Mouse (Mus musculus) induced T-regulatory cell, adult 2 months (primary cell): ENCODE results near the gene Notch1.

ENCODE experiments used
- DNase-seq: peaks from one replicate; pipeline ENCODE4 v3.0.0-alpha.2; 2012; ENCODE audit warnings: low read depth

The Notch1 gene

DNA sequence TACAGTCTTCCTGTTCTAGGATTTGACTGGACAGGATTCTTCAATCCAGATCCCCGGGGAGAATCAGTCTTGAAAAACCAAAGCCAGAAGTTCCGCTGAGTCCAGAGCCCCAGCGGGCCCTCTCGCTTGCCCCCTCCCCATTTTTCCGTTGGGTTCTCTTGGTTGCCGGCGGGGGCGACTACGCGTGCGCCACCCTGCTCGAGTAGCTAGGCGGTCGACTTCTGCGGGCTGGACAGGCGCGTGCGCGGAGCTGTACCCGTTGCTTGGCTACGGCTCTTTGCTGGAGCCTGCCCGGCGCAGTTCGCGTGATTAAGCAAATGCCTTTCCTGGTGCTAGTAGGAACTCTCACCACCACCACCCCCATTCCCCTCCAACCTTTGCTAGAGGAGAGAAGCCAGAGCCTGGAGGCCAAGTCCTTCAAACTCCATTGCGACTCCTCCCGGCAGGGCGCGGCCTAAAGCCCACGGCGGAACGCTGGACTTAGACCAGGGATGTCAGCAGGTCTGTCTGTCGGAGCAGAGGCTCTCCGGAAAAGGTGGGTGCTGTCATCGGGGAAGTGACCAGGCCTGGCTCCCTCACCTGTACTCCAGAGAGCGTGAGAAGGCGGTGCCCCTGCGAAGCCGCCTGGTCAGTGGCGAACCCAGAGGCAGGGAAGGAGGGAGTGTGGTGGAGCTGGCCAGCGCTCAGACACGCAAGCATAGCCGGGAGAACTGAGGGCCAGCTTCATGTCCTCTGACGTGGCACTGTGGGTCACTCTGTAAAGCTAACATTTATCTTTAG, 70.6 kb downstream of the Notch1 start:
- DNase-seq = no peak

DNA sequence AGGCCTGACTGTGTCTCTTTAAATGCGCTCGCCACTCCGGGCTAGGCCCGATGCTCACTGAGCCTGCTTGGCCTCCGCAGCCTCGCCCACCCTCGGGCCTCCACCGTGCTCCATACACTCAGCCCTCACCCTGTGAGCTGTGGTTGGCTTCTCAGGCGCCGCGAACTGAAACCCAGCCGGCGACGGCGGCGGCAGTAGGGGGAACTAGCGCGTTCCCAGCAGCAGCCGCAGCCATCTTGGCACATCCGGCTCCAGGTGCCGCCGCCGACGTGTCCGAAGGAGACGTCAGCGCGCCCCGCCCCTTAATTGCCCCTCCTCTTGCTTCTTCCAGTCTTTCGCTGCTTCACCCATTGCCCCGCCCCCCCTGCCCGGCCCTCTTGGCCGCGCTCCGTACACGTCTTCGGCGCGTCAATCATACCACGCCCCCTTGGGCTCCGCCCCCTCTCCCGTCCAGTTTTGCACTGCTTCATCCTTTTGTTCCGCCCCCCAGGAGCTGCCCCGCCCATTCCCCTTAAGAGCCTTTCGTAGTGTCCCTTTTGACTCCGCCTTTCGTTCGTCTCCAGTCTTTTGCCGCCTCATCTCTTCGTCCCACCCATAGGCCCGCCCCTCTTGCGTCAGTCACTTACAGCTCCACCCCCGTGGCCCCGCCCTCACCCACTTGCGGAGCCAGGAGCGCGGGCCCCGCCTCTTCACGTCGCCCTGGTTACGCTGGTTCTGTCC, 71.4 kb downstream of the Notch1 start, which contains the start of gene Sec16a:
Gene Sec16a (minus strand): TSS at position 271 of the 720 bp plus-strand sequence.
- DNase-seq = peak; percentile 100

DNA sequence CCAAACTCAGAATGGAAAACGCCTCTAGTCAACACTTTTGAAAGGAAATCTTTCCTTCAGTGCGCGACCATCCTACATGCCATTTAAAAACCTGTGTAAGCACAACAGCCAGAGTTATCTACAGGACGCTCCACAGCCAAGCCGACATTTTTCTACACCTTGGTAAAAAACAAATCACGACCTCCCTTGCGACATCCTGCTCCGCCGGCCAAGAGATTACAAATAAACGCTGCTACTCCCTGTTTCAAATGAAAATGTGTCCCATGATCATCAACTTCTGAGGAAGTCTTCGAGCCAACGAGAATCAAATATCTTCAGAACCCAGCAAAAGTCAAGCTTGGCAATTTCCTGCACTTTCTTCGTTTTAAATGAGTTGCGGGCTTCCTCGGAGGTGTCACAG, 72.1 kb downstream of the Notch1 start:
- no peak for DNase-seq

DNA sequence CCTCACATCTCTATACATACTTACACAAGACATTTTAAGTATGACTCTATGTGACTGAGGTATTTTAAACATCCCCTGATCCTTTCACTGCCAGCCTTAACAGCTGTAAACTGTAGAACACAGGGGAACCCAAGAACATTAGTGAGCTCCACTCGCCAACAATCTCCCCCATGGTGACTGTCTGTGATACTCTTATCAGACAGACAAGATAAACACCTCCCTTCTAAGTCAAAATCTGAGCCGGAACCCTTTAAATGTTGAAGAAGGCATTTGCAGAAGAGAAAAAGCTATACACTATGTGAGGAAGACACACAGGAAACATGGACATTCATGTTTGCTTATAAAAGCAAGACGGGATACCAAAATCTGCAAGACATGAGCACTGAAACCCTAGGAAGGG, 72.6 kb downstream of the Notch1 start:
- no peak for DNase-seq

DNA sequence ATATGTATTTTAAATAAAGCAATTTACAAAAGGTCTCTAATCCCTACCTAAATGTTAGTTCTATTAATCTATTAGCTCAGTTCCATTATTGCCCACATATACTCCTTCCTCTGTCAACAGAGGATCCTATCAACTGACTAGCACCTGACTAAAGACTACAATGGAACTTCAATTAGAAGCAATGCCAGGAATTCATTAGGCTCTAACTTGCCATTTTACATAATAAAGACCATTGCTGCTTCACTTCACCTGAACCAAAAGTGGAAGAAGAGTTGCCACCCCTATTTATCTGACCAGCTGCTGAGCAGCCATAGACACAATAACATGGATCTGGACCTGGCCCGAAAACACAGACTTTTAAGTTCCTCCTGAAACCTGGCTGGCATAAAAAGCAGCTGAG, 73.6 kb downstream of the Notch1 start:
- no peak for DNase-seq

DNA sequence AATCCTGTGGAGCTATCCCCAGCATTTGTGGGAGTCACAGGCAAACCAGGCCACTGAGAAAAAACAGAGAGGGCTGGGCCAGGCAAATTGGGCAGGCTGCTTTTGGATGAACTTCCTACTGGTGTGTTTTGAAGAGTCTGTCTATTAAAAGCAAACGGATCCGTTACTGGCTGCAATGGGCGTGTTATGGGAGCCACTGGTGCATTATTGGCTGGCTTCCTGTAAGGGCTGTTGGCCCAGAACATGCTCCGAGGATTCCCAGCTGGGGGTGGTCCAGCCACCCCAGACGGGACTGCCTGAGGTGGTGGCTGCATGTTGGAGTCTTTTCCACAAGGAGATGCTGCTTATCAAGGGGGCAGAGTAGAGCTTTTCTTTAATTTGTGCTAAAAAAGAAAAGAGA, 74.8 kb downstream of the Notch1 start:
- no peak for DNase-seq

DNA sequence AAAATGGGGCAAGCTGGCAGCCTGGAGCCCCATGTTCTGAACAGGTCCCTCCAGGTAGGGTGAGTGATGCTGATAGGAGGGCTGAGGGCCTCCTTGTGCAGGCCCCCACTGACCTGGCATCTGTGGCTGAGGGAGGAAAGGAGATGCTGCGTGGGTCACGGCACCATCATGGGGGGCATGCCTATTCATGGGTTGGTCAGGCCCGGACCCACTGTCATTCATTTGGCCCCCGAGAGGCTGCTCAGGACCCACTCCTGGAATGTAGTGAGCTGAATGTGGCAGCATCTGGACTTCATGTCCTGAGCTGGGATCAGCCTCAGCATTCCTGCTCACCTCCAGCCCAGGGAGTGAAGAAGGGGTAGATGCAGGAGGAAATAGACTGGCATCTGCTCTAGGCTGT, 75.2 kb downstream of the Notch1 start:
- DNase-seq = no peak

DNA sequence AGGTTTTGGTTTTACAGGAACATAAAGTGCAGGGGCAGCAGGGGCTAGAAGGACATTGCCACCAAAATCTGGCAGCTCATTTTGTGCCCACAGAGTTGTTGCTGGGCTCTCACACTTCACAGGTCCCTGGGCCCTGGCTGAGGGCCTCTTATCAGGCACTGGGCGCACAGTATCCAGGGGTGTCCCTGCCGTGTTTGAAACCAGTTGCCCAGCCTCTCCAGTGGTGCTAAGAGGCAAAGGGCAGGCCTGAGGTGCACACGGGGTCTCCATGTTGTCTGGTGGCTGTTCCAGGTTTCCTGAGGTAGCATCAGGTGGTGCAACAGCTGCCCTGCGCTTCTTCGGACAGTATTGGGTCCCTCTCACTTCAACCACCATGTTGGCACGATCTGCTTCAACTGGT, 76.8 kb downstream of the Notch1 start:
- DNase-seq = no peak

DNA sequence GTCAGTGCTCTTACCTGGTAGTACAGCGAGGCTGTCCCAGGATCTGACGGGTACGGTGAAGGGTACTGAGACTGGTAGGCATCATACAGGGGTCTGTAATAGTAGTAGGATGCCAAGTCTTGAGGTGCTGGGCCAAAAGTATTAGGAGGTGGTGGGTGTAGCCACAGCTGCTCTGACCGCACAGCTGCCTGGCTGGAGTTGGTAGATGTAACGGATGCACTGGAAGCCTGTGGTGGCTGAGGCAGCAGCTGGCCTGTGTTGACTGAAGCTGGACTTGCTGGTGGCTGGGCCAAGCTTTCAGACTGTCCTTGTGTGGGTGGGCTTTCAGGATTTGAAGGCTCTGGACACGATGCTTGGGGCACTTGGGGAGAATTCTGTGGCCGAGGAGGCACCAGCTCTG, 78.1 kb downstream of the Notch1 start:
- no peak for DNase-seq

DNA sequence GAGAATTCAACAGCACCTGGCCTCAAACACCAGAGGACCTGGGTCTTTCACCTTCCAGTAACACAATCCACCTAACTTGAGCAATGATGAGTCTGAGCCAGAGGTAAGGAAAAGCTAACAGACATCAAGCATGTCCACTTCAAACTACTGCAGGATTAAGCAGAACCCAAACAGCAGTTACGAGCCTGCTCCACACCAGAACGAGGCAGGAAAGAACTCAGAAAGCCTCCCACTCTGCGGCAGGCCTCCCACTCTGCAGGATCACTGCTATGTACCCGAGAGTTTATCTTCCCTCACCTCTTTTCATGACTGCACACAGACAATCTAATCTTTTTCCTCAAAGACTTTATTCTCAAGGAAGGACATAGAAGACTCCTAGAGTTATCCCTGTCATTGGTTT, 79.2 kb downstream of the Notch1 start:
- no peak for DNase-seq

DNA sequence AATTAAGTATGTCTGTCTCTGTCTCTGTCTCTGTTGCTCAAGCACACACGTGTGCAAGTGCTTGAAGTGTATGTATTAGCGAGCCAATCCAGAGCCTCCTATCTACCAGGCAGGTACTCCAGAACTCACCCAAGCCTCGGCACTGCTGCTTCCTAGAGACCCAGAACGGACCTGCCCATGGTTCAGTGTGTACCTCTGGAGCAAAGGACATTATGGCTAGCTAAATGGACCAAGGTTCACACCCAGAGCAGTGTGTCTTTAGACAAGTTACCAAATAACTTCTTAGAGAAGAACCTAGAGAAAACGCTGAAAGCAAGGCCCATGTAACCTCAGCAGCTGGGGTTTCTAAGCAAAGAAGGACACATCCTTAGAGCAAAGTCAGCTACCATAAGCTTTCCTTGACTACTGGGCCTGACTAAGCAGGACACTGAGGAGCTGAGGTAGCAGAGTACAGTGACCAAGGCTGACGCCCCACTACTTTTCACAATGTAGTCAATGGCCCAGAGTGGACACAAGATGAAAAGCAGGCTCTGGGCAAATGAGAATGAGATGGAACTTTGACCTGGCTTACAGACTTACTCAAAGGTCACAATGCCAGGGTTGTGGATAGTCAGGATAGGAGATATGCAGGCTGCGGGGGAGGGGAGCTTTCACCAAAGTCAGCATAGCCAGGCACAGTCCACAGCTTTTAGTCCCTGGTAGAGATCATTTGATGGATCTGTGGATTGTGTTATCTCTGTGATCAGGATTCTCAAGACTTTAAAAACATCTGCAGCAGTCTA, 81.5 kb downstream of the Notch1 start:
- DNase-seq = no peak

DNA sequence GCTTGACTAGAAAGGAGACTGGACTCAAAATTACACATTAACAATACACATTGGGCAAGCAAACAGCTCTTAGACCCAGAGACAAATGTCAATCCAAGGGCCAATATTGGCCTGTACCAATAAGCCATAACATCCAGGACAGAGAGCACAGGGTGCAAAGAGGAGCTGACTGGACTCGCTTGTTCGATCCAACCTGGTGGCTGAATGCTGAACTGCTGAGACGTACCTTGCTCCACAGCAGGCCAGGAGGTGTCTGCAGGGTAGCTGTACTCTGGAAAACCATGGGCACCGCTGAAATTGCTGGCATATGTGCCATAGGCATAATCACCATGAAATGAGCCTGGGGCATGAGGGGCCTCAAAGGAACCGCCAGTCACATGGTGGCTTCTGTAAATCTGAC, 86.6 kb downstream of the Notch1 start:
- DNase-seq = no peak

DNA sequence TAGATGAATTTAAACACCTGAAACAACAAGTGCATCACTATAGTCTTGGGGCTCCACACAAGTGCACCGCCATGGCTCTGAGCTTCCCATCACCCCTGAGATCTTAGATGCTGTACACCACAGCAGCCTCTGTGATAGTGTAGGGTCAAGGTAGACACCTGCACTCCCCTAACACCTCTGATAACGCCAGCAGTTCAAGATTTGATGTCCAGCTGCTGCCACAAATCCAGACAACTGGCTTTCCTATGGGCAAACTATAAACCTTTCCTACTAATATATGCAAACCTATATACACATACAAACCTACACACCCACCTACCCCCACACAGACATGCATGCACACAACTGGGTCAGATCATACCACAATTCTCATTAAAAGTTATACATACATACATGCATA, 91.9 kb downstream of the Notch1 start:
- DNase-seq = no peak

DNA sequence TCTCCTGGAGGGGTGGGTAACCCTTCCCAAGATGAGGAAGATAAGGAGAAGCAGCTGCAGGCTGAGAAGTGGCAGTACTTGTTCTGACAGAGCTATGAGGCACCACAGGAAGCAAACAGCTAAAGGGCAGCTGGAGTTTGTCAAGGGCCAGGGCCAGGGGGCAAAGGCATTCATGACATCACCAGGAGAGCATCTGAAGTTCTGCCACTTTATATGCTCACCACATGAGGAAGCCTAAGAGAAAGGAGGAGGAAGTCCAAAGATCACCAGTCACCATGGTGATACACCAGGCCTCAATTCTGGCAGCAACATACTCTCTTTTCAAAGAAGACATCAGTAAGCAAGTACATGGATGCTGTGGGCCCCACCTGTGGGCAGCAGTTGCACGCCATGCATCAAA, 93.4 kb downstream of the Notch1 start:
- DNase-seq = no peak

DNA sequence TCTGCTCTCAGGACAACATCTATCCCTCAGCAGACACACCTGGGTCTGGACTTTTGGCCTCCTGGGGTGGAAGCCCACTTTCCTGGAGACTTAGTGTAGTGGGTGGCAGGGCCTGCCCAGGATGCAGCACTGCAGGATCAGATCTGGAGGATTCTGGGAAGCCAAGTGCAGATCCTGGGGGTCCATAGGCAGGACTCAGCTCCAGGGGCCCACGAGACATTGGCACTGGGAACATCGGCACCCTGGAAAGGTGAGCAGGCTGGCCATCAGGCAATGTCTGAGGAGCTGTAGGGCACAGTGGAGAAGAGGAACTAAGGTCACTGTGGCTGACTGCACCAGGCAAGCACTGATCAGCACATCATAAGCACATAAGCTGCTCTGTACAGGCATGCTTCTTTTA, 94.5 kb downstream of the Notch1 start:
- DNase-seq = no peak

DNA sequence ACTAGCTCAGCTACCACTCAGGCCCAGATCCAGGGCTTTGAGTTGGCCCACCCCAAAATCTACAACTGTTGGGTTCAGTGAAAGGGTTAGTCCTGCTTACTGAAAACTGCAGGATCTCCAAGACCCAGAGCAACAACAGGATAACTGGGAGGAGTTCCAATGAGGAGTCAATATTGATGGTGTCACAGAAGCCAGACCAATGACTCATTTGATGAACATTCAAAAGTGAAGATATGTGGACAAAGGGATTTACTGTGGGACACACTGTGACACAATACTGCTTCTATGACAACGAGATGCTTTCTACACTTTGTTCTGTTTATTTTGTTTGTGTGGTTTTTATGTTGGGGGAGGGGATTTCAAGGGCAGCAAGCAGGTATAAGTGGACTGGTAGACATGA, 98.3 kb downstream of the Notch1 start:
- DNase-seq = no peak

DNA sequence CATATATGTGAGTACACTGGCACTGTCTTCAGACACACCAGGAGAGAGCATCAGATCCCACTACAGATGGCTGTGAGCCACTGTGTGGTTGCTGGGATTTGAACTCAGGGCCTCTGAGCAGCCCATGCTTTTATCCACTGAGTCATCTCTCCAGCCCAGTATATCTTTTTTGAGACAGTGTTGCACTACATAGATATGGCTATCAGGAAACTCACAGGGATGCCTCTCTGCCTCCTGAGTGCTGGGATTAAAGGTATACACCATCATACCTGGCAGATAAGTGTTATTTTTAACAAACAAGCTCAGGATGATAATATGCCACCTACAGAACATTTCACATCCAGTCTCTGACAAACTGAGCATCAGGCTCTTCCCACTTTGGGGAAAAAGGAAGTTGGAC, 99.4 kb downstream of the Notch1 start:
- no peak for DNase-seq

DNA sequence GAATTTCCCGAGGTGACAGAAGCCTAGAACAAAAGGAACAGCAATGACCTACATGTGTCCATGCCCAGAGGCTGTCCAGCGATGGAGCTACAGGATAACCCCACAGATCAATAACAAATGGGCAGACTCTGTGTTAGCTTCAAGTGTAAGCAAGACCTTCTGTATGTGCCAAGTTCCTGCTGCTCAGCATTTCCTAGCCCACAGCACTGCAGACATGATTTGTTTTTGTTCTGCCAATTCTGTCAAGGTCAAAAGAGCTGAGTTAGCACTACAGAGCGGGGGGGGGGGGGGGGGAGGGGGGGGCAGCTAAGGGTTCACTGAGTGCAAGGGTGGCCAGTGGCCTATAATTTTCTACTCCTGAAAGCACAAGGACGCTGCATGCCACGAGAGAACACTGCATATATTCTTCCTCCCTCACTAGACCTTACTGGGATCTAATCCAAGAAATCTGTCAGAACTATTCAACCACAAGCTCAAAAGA, 105.5 kb downstream of the Notch1 start:
- no peak for DNase-seq

DNA sequence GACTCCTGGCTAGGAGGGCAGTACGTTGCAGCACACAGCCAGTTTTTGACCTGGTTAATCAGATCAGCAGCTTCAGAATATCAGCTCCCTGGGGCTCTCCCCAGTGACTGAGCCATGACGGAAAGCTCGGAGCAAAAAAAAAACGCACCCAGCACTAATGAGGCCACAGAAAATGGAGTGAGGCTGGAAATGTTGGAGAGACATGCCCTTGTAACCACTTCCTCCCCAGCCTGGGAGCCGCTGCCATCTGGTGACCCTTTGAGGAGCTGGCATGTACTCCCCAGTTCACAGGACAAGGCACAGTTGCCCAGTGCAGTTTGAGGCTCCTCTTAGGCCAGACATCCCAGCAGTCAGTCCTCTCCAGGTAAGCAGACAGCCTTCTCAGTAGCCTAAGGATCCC, 106.4 kb downstream of the Notch1 start:
- DNase-seq = no peak

DNA sequence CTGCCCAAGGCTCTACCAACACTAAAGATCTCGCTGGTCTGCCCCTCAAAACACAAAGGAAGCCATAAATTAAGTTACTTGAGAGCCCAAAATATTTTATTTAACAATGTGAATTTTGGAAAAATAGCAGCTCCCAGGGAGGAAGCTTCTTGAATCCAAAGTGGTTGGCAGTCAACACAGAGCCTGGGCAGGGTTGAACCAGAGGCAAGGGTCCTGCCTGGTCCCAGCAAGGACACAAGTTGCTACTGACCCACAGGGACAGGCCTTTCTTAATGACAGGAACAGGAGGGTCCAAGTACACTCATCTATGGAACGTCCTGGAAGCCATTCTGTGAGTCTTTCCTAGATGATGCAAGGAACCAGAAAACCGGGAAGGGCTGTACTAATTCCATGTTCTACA, 107.1 kb downstream of the Notch1 start:
- DNase-seq = no peak

DNA sequence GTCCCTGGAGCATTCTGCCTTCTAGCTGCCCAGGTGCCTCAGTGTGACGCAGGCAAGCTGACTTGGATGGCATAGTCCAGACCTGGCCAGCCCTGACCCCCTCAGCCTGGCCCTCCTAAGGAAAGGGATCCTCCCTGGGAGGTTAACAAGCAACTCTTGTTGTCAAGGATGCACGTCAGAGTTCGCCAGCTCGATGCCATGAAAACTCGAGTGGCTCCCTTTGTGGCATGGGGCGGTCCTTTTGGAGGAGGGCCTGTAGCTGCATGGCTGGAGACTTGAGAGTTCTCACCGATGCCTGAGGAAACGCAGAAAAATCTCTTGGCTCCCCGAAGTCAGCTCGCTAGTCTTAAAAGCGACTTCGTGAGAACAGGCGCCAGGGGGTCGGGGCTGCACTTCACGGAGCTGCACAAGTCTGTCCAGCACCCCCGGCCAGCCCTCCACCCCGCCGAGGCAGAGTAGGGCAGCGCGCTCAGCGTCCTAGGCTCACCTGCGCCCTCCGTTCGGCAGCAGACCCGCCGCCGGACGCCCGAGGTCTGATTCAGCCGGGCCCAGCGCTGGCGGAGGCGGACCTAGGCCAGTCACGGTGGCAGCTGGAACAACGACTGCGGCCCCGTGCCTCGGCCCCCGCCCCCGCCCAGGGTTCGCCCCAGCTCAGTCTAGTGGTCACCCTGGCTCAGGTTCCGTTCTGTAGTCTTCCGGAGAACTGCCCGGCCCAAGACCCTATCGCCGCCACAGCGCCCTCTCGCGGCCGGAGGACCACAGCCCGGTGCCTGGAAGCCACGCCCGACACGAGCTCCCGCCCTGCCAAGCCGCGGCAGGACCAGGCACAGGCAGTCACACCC, 107.7 kb downstream of the Notch1 start, which contains the start of gene Inpp5e:
Gene Inpp5e (minus strand): TSS at position 689 of the 842 bp plus-strand sequence.
- peak; percentile 95 for DNase-seq
